Mouse (Mus musculus) left cerebral cortex, postnatal 14 days (tissue): ENCODE measurements around the gene Ankrd10. TPM values are rescaled to one million over a fixed set of nuclear protein-coding genes. Genes with fewer than 3 reads are reported as not detected.
"Not testable (repeated sequence)": the region's sequence is repeated elsewhere in the genome, so short reads cannot be mapped to it uniquely, and the experiment has no call there.

Experiments used
- DNase-seq, 2 experiments: peaks; one replicate each; pipeline ENCODE4 v3.0.0; 2021 to 2022; ENCODE audit warnings: low spot score in 2 of 2, mixed read lengths in 1 of 2
- intact Hi-C: fragments of 180-260 bp; cut with DNase I; formaldehyde crosslinking; loops from one replicate; pipeline ENCODE4 v1.15.1; 2025
- microRNA-seq, 2 experiments: library from miRNA; unstranded; fragments of <30 nt; microRNA quantifications; one replicate each; pipeline ENCODE4 v1.2.0; 2022
- total RNA-seq, 2 experiments: library from RNA; stranded (reverse); gene quantifications; 2 replicates each; pipeline ENCODE4 v1.2.3; 2021

Ankrd10 gene
- total RNA-seq, 2 experiments from 2014 or later: 50.7 to 61.4 TPM

GRCm38 (mm10) chr8:11569260-11570097 is 66.1 kb downstream of the Ankrd10 start:
- no peak for DNase-seq
- intact Hi-C loops: no loop called here

DNA sequence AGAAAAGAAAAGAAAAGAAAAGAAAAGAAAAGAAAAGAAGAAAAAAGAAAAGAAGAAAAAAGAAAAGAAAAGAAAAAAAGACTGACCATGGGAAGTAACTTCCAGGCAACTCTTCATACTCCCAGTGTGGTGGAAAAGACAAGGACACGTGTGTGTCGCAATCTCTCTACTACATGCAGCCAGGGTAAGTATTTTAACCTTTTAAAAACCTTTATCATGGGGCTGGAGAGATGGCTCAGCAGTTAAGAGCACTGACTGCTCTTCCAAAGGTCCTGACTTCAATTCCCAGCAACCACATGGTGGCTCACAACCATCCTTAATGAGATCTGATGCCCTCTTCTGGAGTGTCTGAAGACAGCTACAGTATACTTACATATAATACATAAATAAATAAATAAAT is 67.4 kb downstream of the Ankrd10 start:
- DNase-seq, intact Hi-C loops: not testable (repeated sequence)

DNA sequence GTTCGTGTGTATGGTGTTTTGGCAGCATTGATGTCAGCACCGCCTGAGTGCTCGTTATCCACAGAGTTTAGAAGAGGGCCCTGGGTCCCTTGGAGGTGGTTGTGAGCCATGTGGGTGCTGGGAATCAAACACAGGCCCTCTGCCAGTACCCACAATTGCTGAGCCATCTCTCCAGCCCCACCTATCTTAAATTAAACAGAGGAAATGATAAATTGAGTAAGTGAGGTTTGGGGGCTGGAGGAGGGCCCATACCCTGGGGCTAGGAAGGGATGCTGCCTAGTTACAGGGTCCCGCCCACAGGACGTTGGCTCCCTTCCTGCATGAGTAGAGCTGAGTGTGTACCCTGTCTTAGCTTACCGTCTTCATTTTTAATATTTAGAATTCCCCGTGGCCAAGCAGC is 70.8 kb downstream of the Ankrd10 start:
- intact Hi-C loops: no loop called here
- DNase-seq: no peak

DNA sequence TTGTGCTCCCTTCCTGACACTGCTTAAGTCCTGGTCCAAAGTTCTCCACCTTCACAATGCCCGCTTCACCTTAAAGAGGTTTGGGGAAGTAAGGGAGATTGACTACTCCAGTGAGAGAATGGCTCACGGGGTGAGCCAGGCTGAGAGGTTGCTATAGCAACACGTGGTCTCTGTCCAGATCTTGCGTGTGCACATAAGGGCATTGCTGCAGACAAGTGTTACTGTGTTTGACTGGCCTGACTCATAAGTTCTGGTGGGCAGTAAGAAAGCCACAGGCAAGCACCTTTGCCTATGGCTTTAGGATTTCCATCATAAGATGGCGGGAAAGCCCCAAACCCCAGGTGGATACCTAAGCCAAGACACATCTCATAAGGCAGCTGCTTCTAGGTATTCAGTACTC is 71.3 kb downstream of the Ankrd10 start:
- no peak for DNase-seq
- intact Hi-C loops: no loop called here

Small RNAs within 50 kb of the gene (microRNA-seq; reads per million reads assigned to microRNA genes)
- gene Mir7238: 0.67 to 3.7 reads per million in 2 experiments

Other genes with a start within 250 kb of the Ankrd10 start
- gene Rab20, start 157.0 kb downstream of the Ankrd10 start, total RNA-seq: under 1 TPM; 0.42 to 0.87 TPM
- gene Naxd, start 138.3 kb downstream of the Ankrd10 start, total RNA-seq: 10 to 100 TPM; 53.3 to 58.2 TPM
- gene Cars2, start 85.0 kb downstream of the Ankrd10 start, total RNA-seq: 10 to 100 TPM; 18.2 to 26.1 TPM
- 10 to 100 TPM; 39.0 to 43.4 TPM for gene Ing1, start 80.2 kb downstream of the Ankrd10 start, total RNA-seq
- gene 1700016D06Rik, start 65.3 kb upstream of the Ankrd10 start, total RNA-seq: not detected
- 100 to 1,000 TPM; 172 to 189 TPM for gene Arhgef7, start 92.0 kb upstream of the Ankrd10 start, total RNA-seq
- gene Tex29, start 204.7 kb upstream of the Ankrd10 start, total RNA-seq: under 1 TPM; 0.57 to 0.77 TPM